Mouse (Mus musculus) adrenal gland, postnatal 25 days (tissue): ENCODE data around the gene Epb42. TPM values are rescaled to one million over a fixed set of nuclear protein-coding genes. Genes with fewer than 3 reads are reported as not detected.
"Not testable (repeated sequence)": the region's sequence is repeated elsewhere in the genome, so short reads cannot be mapped to it uniquely, and the experiment has no call there.

Experiments
- DNase-seq: peaks from one replicate; pipeline ENCODE4 v3.0.0; 2021; ENCODE audit warnings: mixed read lengths
- long read RNA-seq: library from polyadenylated mRNA; stranded (forward); transcript quantifications from one replicate; pipeline ENCODE4 v2.0.0, GENCODE M21; 2021
- total RNA-seq: library from RNA; stranded (reverse); gene quantifications from 2 replicates; pipeline ENCODE4 v1.2.3, GENCODE M21; 2021

Epb42 gene
- not detected in 2 replicates for total RNA-seq
- long read RNA-seq, result 0 reads

GRCm38 (mm10) chr2:121036733-121037341 is at the start of gene Epb42:
Gene Epb42 (minus strand): TSS chr2:121037072.
- no peak for DNase-seq

DNA sequence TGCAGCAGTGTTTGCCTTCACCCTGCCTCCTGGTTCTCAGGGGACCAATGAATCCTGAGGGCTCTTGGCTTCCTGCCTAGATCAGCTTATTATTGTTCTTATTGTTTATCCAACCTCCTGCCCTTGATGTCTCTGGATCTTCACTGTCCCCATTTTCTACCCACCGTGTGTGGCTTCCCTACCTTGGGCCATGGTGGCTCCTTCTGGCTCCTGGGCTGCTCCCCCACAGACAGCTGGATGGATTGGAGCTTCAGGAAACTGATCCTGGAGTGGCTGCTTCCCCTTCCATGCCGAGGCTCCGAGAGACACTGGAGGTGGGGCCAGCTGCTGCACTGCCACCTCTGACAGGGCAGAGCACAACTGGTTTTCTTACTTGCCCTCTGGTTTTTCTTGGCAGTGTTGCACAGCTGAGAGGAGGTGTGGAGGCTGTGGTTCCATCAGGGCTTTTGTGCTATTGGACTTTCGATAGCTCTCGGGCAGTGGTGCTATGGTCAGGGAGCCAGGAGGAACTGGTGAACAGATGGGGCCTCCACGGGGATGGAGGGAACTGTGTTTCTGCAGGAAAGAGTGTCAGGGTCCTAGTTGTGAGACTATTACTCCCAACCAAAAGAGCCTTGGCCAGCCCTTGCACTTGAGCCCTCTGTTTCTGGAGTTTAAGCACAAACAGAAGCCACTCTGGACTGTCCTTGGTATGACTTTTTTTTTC is 48.8 kb upstream of the Epb42 start, which contains the start of gene Tgm5:
Gene Tgm5, minus strand, starts transcription at position 362 of the 706 bp plus-strand sequence.
- no peak for DNase-seq

DNA sequence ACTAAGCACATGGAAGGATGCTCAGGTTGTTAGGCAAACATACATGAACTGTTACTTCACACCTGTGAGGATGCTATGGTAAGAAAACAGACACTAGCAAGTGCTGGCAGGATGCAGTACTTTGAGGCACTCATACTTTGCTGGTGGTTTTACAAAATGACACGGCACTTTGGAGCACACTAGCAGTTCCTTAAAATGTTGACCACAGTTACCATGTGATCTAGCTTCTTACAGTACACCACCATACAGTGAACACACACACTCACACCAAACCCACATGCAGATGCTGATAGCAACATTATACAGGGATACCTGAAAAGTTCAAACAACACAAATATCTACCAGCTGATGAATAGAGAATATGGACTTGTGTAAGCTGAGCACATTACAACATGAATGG is 45.8 kb upstream of the Epb42 start:
- no peak for DNase-seq

DNA sequence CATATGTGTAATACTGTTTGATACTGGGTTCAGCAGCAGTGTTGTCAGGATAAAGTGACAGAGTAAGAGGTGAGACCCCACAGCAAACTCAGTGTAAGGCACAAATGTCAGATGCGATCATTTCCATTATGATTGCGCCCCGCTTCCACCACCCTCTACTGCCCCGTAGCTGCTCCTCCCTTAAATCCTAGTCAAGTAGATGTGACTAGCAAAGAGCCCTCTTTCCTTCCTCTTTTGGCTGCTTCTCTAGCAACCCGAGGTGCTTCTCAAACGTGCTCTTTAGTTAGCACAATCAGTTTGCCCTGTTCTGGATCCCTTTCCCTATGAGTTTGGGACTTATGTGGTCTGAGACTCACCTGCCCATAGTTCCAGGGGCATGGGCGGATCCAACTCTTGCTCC is 37.9 kb upstream of the Epb42 start:
- DNase-seq, result no peak

- DNase-seq, result no peak
Measured at GRCm38 (mm10) chr2:121071871-121072270, 35.0 kb upstream of the Epb42 start.

DNA sequence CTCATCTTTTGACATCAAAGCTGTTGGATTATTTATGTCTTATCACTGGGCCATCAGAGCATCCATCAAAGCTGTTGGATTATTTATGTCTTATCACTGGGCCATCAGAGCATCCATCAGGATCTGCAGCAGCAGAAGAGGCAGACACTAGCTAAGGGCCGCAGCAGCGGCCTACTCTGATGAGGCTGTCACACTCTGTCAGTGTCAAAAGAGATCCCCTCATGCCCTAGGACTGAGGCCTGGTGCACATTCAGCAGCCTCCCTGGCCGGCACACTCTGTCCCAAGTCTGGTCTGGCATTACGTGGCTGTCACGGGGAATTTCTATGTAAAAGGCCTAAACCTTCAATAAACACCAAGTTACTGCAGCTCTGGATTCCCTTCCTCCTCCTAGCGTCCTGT is 32.6 kb upstream of the Epb42 start:
- no peak for DNase-seq

DNA sequence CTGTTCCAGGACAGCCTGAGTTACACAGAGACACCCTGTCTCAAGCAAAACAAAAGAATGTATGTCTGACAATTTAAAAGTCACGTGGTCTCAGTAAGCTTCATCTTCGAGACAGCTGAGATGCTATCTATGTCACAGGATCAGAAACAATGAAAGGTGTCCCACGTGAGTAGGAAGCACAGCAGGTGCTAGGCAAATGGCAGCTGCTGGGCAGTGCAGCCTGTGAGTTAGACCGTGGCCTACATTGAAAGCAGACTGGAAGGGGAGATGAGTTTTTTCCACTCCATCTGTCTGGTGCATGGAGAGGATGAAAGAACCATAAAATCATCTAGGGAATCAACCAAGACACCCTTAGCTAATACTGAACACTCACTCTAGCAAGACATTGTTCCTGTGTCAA is 30.2 kb upstream of the Epb42 start:
- no peak for DNase-seq

DNA sequence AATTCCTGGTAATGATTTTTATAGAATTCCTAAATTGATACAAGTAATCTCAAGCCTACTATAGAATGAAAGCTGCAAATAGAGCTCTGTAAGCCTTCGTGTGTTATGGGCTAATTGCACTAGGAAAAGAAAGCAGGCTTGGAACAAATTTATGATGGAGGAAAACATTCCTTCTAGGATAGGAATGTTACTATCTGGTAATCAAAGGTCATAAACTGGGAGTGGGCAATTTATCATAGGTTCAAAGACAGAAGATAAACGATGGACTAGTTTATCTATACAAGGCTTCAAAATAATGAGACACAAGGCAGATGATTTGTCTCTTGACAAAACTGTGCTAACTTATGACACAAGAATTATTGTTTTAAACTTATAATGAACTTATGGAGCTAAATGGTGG is 24.4 kb upstream of the Epb42 start:
- DNase-seq, result no peak

GRCm38 (mm10) chr2:121057997-121058396 is 21.1 kb upstream of the Epb42 start:
- DNase-seq, result no peak

- no peak for DNase-seq
Measured at GRCm38 (mm10) chr2:121055915-121056314, 19.0 kb upstream of the Epb42 start.

- no peak for DNase-seq
Measured at GRCm38 (mm10) chr2:121054060-121054459, 17.2 kb upstream of the Epb42 start.

- DNase-seq, result no peak
Measured at GRCm38 (mm10) chr2:121052176-121052575, 15.3 kb upstream of the Epb42 start.

GRCm38 (mm10) chr2:121045653-121046052 is 8.8 kb upstream of the Epb42 start:
- DNase-seq, result no peak

GRCm38 (mm10) chr2:121041098-121041497 is 4.2 kb upstream of the Epb42 start:
- no peak for DNase-seq

GRCm38 (mm10) chr2:121039382-121039781 is 2.5 kb upstream of the Epb42 start:
- DNase-seq, result no peak

GRCm38 (mm10) chr2:121038851-121039250 is 2.0 kb upstream of the Epb42 start:
- not testable (repeated sequence) for DNase-seq

DNA sequence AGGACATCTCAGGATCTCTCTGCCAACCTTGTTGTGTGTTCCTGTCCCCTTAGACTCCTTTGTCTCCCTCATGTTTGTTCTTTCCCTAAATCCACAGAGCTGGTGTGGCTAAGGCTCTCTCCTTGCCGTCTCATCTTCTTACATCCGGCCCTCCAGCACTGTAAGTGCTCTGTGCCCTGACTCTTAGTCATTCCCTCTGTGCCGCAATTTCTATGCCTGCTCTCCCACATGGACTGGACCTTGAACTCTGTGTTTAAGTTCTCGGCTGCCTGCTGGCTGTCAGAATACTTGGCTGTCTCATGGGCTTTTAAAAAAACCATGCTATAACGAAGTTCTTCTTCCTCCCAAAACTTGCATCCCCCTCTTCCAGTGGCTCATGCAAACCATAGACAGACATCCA is 14.0 kb downstream of the Epb42 start:
- no peak for DNase-seq

DNA sequence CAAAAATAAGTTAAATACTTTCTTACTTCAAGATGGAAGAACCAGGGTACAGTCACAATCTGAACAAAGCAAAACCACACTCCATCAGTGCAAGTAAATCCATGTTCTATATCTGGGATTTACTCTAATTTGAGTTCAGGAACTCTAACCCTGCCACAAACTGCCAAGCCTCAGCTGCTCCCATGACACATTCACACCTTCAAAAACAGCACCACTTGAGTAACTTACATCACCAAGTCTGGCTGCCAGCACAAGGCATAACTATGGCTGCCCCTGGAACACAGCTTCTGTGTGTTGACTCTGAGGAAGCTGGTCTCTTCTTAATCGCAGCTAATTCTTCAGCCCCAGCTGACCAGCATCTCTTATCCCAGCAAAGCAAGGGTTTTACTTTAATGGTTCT is 19.7 kb downstream of the Epb42 start:
- no peak for DNase-seq

DNA sequence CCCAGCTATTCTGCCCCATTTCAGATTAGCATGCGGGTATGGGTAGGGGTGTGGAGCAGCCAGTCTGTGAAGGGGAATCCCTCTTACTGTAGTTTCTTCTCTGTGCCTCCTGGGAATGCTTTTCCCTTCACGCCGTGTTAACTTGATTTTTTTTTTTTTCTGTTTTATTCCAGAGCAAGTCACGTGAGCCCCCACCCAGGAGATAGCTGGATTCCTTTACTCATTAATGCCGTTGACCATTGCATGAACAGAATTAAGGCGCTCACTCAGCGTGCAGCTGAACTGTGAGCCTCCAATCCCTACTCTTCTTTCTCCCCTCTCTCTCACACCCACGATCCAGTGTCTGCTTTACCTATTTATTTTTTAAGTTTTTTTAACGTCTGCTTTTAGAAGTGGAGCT is 20.6 kb downstream of the Epb42 start:
- no peak for DNase-seq

DNA sequence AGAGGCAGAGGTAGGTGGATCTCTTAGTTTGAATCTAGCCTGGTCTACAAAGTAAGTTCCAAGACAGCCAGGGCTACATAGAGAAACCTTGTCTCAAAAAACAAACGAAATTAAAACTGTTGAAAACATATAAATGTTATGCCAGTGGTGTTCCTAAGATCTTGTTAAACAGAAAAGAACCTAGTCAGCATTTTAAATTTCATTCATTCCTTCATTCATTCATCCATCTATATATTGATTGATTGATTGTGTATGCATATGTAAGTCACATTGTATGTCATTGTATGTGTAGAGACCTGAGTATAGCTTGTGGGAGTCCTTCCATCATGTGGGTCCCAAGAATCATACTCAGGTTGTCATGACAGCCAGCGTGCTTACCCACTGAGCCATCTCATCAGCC is 21.4 kb downstream of the Epb42 start:
- no peak for DNase-seq

- DNase-seq, result no peak
Measured at GRCm38 (mm10) chr2:121012676-121013075, 24.2 kb downstream of the Epb42 start.

- no peak for DNase-seq
Measured at GRCm38 (mm10) chr2:121009071-121009677, 27.7 kb downstream of the Epb42 start.

- no peak for DNase-seq
Measured at GRCm38 (mm10) chr2:121008664-121009007, 28.2 kb downstream of the Epb42 start.
